Mouse (Mus musculus) frontal cortex, adult (tissue): ENCODE measurements around the gene Atg4a.

ENCODE experiments used
- ATAC-seq: cut with Nextera tagmentation; 2 replicates; pipeline ENCODE4 v1.9.2; 2017; ENCODE audit warnings: mild to moderate bottlenecking, moderate library complexity, mixed read lengths; ENCODE audit not compliant: low TSS enrichment

Gene Atg4a

GRCm38 (mm10) chrX:141158160-141158559 lies 201.5 kb downstream of the Atg4a start:
- ATAC-seq = peak; percentile 65

GRCm38 (mm10) chrX:141160371-141160770 lies 203.7 kb downstream of the Atg4a start:
- ATAC-seq = no peak

GRCm38 (mm10) chrX:141165067-141165466 lies 208.4 kb downstream of the Atg4a start:
- no peak for ATAC-seq

- ATAC-seq = peak; percentile 88
These were observed 218.6 kb downstream of the Atg4a start for GRCm38 (mm10) chrX:141175353-141175752.

- no peak for ATAC-seq
These were observed 238.3 kb downstream of the Atg4a start for GRCm38 (mm10) chrX:141195036-141195435.

- no peak for ATAC-seq
These were observed 242.3 kb downstream of the Atg4a start for GRCm38 (mm10) chrX:141198993-141199392.

- ATAC-seq = peak; percentile 83
These were observed 256.1 kb downstream of the Atg4a start for GRCm38 (mm10) chrX:141212802-141213201.
